22 mouse cellular contexts compared by ENCODE assay signal in the genomic region with DNA sequence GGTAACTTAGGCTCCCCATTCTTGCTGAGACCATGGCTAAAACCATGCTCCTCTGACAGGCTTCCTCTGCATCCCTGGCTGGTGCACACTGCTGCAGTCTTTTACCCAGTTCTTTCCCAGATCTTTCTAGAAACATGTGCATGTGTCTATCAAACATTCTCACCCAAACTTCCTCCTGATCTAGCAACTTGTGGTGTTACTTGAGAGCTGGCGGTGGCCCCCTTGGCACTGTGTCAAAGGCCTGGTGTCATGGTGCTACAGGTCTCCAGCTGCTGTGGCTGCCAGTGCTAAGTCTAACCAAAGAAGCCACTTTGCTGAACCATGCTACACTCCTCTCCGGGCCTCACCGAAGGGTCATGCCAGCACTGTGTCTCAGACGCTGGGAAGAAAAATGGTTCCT. TPM values are rescaled to one million over a fixed set of nuclear protein-coding genes. Genes with fewer than 3 reads are reported as not detected.
DNase-seq lines count a peak whose midpoint lies in the region; ATAC-seq lines count a peak whose summit lies in the region.
"Had no signal": no experiment of that assay in that cellular context is flagged by ENCODE, and none has a peak within 500 bp of the region (broad histone marks: within the 10 kb centered on the region; RNA-seq: fewer than 3 reads in every experiment).

No protein-coding gene starts in this region.

- ATAC-seq in hematopoietic stem cell, adult 5-6 weeks (replicated peaks in 1 of 2; ENCODE audit: insufficient read depth in 1 of 2, low FRiP score in 2 of 2, low TSS enrichment in 1 of 2, low read depth in 1 of 2, poor library complexity in 2 of 2, severe bottlenecking in 2 of 2): peak; percentile 46 to 57; a peak in 2 of 4 replicates
- ATAC-seq: forebrain, embryonic 16.5 days; hindbrain, postnatal 0 days; intestine, embryonic 16.5 days; lung, postnatal 0 days; midbrain, embryonic 16.5 days had no signal

- DNase-seq in adrenal gland, postnatal 14 days: peak; percentile 42
- DNase-seq in adrenal gland, postnatal 4 days (ENCODE audit: low spot score in 2 of 2): no peak
- DNase-seq in kidney, postnatal 10 days: peak; percentile 34
- DNase-seq in kidney, adult 18-20 months: no peak
- DNase-seq in 416B (ENCODE audit: low read depth): peak; percentile 81
- no peak for DNase-seq in ovary, postnatal 36 days (ENCODE audit: low spot score)
- DNase-seq: cerebellum, adult 11-12 months; cerebellum, adult 9-11 months; heart, adult 2 months; heart, postnatal 14 days; kidney, adult 9 months; kidney, postnatal 14 days; layer of hippocampus, adult 9-11 months; right cerebral cortex, postnatal 4 days; thymus, adult 18-20 months; thymus, postnatal 25 days had no signal

RNA-seq across cellular contexts. Expression of gene Ksr1, which starts 52.4 kb away (rescaled TPM):
- total RNA-seq in adrenal gland, postnatal 14 days (2021): 10.0 and 10.8 TPM in 2 replicates
- total RNA-seq in adrenal gland, postnatal 4 days (2021): 10 to 100 TPM; 16.0 to 16.9 TPM
- 10.3 and 15.1 TPM in 2 replicates for total RNA-seq in hematopoietic stem cell, adult 5-6 weeks (2017)

RNA-seq across cellular contexts. Expression of gene Wsb1, which starts 55.9 kb away (rescaled TPM):
- total RNA-seq in adrenal gland, postnatal 14 days (2021): 51.7 and 56.0 TPM in 2 replicates
- 100 to 1,000 TPM; 103 to 134 TPM for total RNA-seq in adrenal gland, postnatal 4 days (2021)
- 172 and 178 TPM in 2 replicates for total RNA-seq in hematopoietic stem cell, adult 5-6 weeks (2017)

Comparison
In these comparisons a context has a peak if more than half of its experiments do, and no peak if none do; other contexts are left out.
1. DNase-seq: peak in adrenal gland, postnatal 14 days (single experiment), kidney, postnatal 10 days (single experiment) and 416B (single experiment); none in adrenal gland, postnatal 4 days (0 of 2), kidney, adult 18-20 months (single experiment) and ovary, postnatal 36 days (single experiment).